Mouse (Mus musculus): Measurements from ENCODE around the gene Ssbp3.

- TF ChIP-seq CTCF (IDR thresholded peaks at IDR 0.05; ENCODE audit: low read depth) (no peak), EP300 (IDR thresholded peaks at IDR 0.05; ENCODE audit: low read depth) (no peak)
Observed at GRCm38 (mm10) chr4:107013119-107013816, 102.8 kb downstream of the Ssbp3 start.
